ENCODE assay signal across 8 mouse cellular contexts in the genomic region with DNA sequence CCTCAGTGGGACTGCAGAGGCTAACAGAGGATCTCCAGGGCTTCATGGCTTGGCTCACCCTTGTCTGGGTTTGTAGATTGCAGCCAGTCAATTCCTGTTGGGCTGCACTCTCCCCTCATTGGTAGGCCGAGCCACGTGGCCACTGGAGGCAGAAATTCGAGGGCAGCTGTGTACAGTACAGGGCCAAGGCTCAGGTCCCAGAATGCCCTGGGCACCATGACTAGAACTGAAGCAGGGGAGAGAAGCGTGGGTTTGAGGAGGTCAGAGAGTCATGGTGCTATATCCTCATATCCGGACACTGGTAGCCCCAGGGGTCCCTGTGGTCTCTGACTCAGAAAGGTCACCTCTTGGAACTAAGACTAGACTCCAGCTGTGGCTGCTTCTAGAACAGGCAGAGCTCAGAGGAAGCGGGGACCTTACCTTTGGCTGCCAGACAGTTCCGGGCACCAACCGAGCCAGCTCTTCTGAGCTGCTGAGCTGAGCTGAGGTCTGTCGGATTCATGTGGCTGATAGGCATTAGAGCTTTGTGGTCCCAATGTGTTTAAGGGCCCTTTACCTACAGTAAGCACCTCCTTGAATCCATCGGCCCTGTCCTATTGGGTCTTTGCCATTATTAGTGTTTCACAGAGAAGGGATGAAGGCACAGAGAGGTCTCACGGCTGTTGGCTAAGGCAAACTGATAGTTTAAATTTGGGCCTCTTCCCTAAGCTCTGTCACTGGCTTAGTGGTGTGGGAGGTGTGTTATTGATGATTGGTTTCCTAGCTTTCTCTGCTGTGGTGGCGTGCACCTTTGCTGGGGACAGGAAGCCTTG.
DNase-seq lines count a peak whose midpoint lies in the region; ATAC-seq lines count a peak whose summit lies in the region.

No protein-coding gene starts in this region.

- WGBS in kidney, embryonic 15.5 days: 43% methylated on average over 12 of the region's 12 CpGs
- 52% methylated on average over 12 of the region's 12 CpGs for WGBS in hindbrain, embryonic 10.5 days
- 53% methylated on average over 11 of the region's 12 CpGs for WGBS in macrophage (ENCODE audit: missing documents)

- ATAC-seq in kidney, embryonic 15.5 days (replicated peaks; ENCODE audit: low FRiP score): no peak
- ATAC-seq in cerebellum, adult (ENCODE audit: insufficient number of reproducible peaks, low FRiP score, low TSS enrichment): no peak

- H3K27me3 ChIP-seq in kidney, embryonic 15.5 days: no peaks in the 10 kb centered on the region
- no peaks in the 10 kb centered on the region for H3K27me3 ChIP-seq in hindbrain, embryonic 10.5 days (ENCODE audit: insufficient read depth, poor library complexity, severe bottlenecking)

- no peaks in the 10 kb centered on the region for H3K36me3 ChIP-seq in kidney, embryonic 15.5 days
- H3K36me3 ChIP-seq in hindbrain, embryonic 10.5 days: no peaks in the 10 kb centered on the region
- H3K36me3 ChIP-seq in macrophage (ENCODE audit: inconsistent target): no peaks in the 10 kb centered on the region

- no peak overlapping the region for H3K4me3 ChIP-seq in kidney, embryonic 15.5 days (replicated peaks)
- 0 out of 2 replicates have a peak overlapping the region, but pooled peaks have one; percentile 31 for H3K4me3 ChIP-seq in hindbrain, embryonic 10.5 days
- no peak overlapping the region for H3K4me3 ChIP-seq in macrophage (ENCODE audit: inconsistent target)

- peak overlapping the region; percentile 92 for H3K27ac ChIP-seq in kidney, embryonic 15.5 days
- H3K27ac ChIP-seq in hindbrain, embryonic 10.5 days: peak overlapping the region; percentile 89
- peak overlapping the region; percentile 73; the same call in 1 of the 2 replicates for H3K27ac ChIP-seq in macrophage

- H3K4me2 ChIP-seq in kidney, embryonic 15.5 days: no peak overlapping the region

- no peaks in the 10 kb centered on the region for H3K9me3 ChIP-seq in kidney, embryonic 15.5 days (replicated peaks)
- H3K9me3 ChIP-seq in hindbrain, embryonic 10.5 days: no peaks in the 10 kb centered on the region

- H3K9ac ChIP-seq in kidney, embryonic 15.5 days: no peak overlapping the region

- no peak for DNase-seq in kidney, adult 18-20 months
- DNase-seq in NIH3T3 (ENCODE audit: low read depth): peak; percentile 73
- no peak for DNase-seq in hindbrain, embryonic 10.5 days (ENCODE audit: low spot score)
- peak; percentile 68 to 78 for DNase-seq in thymus, postnatal 36 days
- DNase-seq in cerebellum, adult 9-11 months: no peak

- H3K79me2 ChIP-seq in macrophage (ENCODE audit: inconsistent target): no peaks in the 10 kb centered on the region

- H3K4me1 ChIP-seq in kidney, embryonic 15.5 days: peaks cover 96% of the 10 kb centered on the region
- H3K4me1 ChIP-seq in hindbrain, embryonic 10.5 days (replicated peaks): peaks cover 99% of the 10 kb centered on the region

Comparison
In these comparisons a context has a peak if more than half of its experiments do, and no peak if none do; other contexts are left out.
1. DNase-seq: peak in NIH3T3 (single experiment) and thymus, postnatal 36 days (2 of 2); none in kidney, adult 18-20 months (single experiment), hindbrain, embryonic 10.5 days (single experiment) and cerebellum, adult 9-11 months (single experiment).
2. Peak in every context shown above with its lines, with median percentiles within 50 percentile points of each other: H3K27ac ChIP-seq.